16 mouse cellular contexts compared by ENCODE assay signal in the genomic region with DNA sequence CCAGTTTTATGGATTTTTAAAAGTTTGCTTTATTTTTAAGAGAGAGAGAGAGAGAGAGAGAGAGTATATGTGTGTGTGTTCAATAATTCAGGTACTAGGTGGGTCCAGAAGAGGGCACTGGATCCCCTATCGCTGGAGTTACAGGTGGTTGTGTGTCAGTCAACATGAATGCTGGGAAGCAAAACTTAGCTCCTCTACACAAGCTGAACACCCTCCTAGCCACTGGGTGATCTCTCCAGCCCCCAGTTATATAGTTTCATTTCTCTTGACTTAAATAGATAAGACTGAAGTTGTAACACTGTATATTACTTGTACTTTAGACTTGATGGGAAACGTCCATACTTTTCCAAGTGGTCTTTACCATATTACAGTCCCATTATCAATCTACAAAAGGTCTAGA. TPM values are rescaled to one million over a fixed set of nuclear protein-coding genes. Genes with fewer than 3 reads are reported as not detected.
DNase-seq lines count a peak whose midpoint lies in the region; ATAC-seq and TF ChIP-seq lines count a peak whose summit lies in the region.
"Had no signal": no experiment of that assay in that cellular context is flagged by ENCODE, and none has a peak within 500 bp of the region (broad histone marks: within the 10 kb centered on the region; RNA-seq: fewer than 3 reads in every experiment).

No protein-coding gene starts in this region.

- H3K27me3 ChIP-seq in heart, embryonic 14.5 days (ENCODE audit: control insufficient read depth, insufficient read depth, low read length), result no peaks in the 10 kb centered on the region
- no peaks in the 10 kb centered on the region for H3K27me3 ChIP-seq in thymus, adult 2 months (ENCODE audit: control insufficient read depth, insufficient read depth, low read length)
- H3K27me3 ChIP-seq: hindbrain, embryonic 12.5 days; liver, embryonic 13.5 days; midbrain, embryonic 12.5 days had no signal

- no peak for ATAC-seq in heart, embryonic 14.5 days (ENCODE audit: insufficient number of reproducible peaks, insufficient read depth, low FRiP score, low read depth)
- peak; percentile 26 for ATAC-seq in activated CD4-positive, CD25-positive, alpha-beta regulatory T cell, adult 4 months
- ATAC-seq: forebrain, postnatal 0 days had no signal

- TF ChIP-seq CTCF in thymus, adult 2 months (IDR thresholded peaks at IDR 0.05; ENCODE audit: borderline replicate concordance, control insufficient read depth, extremely low read depth, insufficient read depth, low read length, poor library complexity), result no peak

- no peaks in the 10 kb centered on the region for H3K9me3 ChIP-seq in heart, embryonic 14.5 days (ENCODE audit: control insufficient read depth, low read length)
- H3K9me3 ChIP-seq: hindbrain, embryonic 12.5 days; liver, embryonic 13.5 days; midbrain, embryonic 12.5 days had no signal

- H3K27ac ChIP-seq in heart, embryonic 14.5 days (replicated peaks in 1 of 2; ENCODE audit: control insufficient read depth in 1 of 2, insufficient read depth in 1 of 2, low read depth in 2 of 2, low read length in 2 of 2), result peak overlapping the region; percentile 92 to 96
- H3K27ac ChIP-seq in thymus, adult 2 months (ENCODE audit: control insufficient read depth, insufficient read depth, low read length), result peak overlapping the region; percentile 100
- H3K27ac ChIP-seq: hindbrain, embryonic 12.5 days; liver, embryonic 13.5 days; midbrain, embryonic 12.5 days had no signal

- no peak for DNase-seq in heart, postnatal 14 days
- peak; percentile 82 for DNase-seq in CD4-positive, CD25-positive, alpha-beta regulatory T cell, adult 2 months (ENCODE audit: low read depth, low spot score)
- peak; percentile 70 for DNase-seq in thymus, adult 2 months
- DNase-seq in frontal cortex, postnatal 10 days (ENCODE audit: low spot score in 2 of 2), result no peak
- DNase-seq in ovary, adult 18-20 months (ENCODE audit: low spot score), result no peak
- no peak for DNase-seq in layer of hippocampus, postnatal 25 days (ENCODE audit: extremely low spot score in 1 of 2, low spot score in 1 of 2)
- DNase-seq: cerebellum, postnatal 10 days; forebrain, postnatal 0 days; gastrocnemius, postnatal 10 days; liver, embryonic 13.5 days; lung, postnatal 10 days had no signal

- H3K4me3 ChIP-seq in heart, embryonic 14.5 days (ENCODE audit: control insufficient read depth in 1 of 2, insufficient read depth in 1 of 2, low read depth in 1 of 2, low read length in 2 of 2), result no peak overlapping the region
- H3K4me3 ChIP-seq in thymus, adult 2 months (ENCODE audit: control insufficient read depth, insufficient read depth, low read length), result no peak overlapping the region; the same call in 1 of the 2 replicates
- H3K4me3 ChIP-seq: erythroblast, embryonic 14.5 days; hindbrain, embryonic 12.5 days; liver, embryonic 13.5 days; midbrain, embryonic 12.5 days had no signal

- peak overlapping the region; percentile 54 for H3K4me2 ChIP-seq in heart, embryonic 14.5 days (ENCODE audit: low read length)
- H3K4me2 ChIP-seq: hindbrain, embryonic 12.5 days; liver, embryonic 13.5 days; midbrain, embryonic 12.5 days had no signal

- 63% methylated on average over 2 of the region's 2 CpGs for WGBS in heart, embryonic 14.5 days
- 8% methylated on average over 2 of the region's 2 CpGs for WGBS in thymus, adult 2 months

- H3K4me1 ChIP-seq in heart, embryonic 14.5 days (ENCODE audit: control insufficient read depth in 2 of 2, insufficient read depth in 2 of 2, low read length in 2 of 2), result peaks cover 30 to 33% of the 10 kb centered on the region in 2 experiments
- H3K4me1 ChIP-seq in thymus, adult 2 months (replicated peaks; ENCODE audit: control insufficient read depth, insufficient read depth, low read length), result peaks cover 45% of the 10 kb centered on the region
- H3K4me1 ChIP-seq: midbrain, embryonic 12.5 days had no signal

- intact Hi-C loops in heart, postnatal 14 days (cut with DNase I), result no loop called here

- H3K36me3 ChIP-seq in heart, embryonic 14.5 days (ENCODE audit: control insufficient read depth, insufficient read depth, low read length), result no peaks in the 10 kb centered on the region
- no peaks in the 10 kb centered on the region for H3K36me3 ChIP-seq in thymus, adult 2 months (ENCODE audit: control insufficient read depth, insufficient read depth, low read length)
- H3K36me3 ChIP-seq: hindbrain, embryonic 12.5 days; liver, embryonic 13.5 days; midbrain, embryonic 12.5 days had no signal

- no peak overlapping the region for H3K9ac ChIP-seq in heart, embryonic 14.5 days (ENCODE audit: low read length)
- H3K9ac ChIP-seq: forebrain, postnatal 0 days; hindbrain, embryonic 12.5 days; liver, embryonic 13.5 days; midbrain, embryonic 12.5 days had no signal

- TF ChIP-seq POLR2A in thymus, adult 2 months (IDR thresholded peaks at IDR 0.05; ENCODE audit: control insufficient read depth, extremely low read depth, insufficient read depth, low read length, poor library complexity), result no peak

RNA-seq across cellular contexts. Expression of a gene that starts 39.7 kb away (rescaled TPM):
- 57.6 and 60.6 TPM in 2 replicates for polyA plus RNA-seq in heart, embryonic 14.5 days (2014; fragmentation: Nextera tagmentation; extraction: Ambion mirVana)
- 100 to 1,000 TPM; 184 to 192 TPM for total RNA-seq in heart, postnatal 14 days (2021)
- 10 to 100 TPM; 29.5 to 37.5 TPM for polyA plus RNA-seq in activated CD4-positive, CD25-positive, alpha-beta regulatory T cell, adult 4 months (2017; shearing (Covaris generic))
- 38.1 and 45.8 TPM in 2 replicates for polyA plus RNA-seq in thymus, adult 2 months (2012; rRNA removed)
- 10 to 100 TPM; 74.7 to 86.3 TPM for total RNA-seq in layer of hippocampus, postnatal 25 days (2021)

Comparison
In these comparisons a context has a peak if more than half of its experiments do, and no peak if none do; other contexts are left out.
1. DNase-seq: peak in CD4-positive, CD25-positive, alpha-beta regulatory T cell, adult 2 months (single experiment) and thymus, adult 2 months (single experiment); none in heart, postnatal 14 days (0 of 2), frontal cortex, postnatal 10 days (0 of 2), ovary, adult 18-20 months (single experiment) and layer of hippocampus, postnatal 25 days (0 of 2).